Mouse (Mus musculus): Measurements from ENCODE around the gene Ccdc69. TPM values are rescaled to one million over a fixed set of nuclear protein-coding genes. Genes with fewer than 3 reads are reported as not detected.
A peak's percentile ranks its signal among the peaks of the same experiment; 100 is the strongest.
"Not testable (repeated sequence)": the region's sequence is repeated elsewhere in the genome, so short reads cannot be mapped to it uniquely, and the experiment has no call there.

Ccdc69 gene
- polyA plus RNA-seq, 1 experiment from 2014 or later = 26.7 TPM

GRCm38 (mm10) chr11:55096731-55097462 lies 19.0 kb upstream of the Ccdc69 start:
- peak overlapping the region; percentile 71 for H3K4me2 ChIP-seq (ENCODE audit: low read length)
- peak overlapping the region; percentile 35 to 54 for H3K4me3 ChIP-seq (ENCODE audit: control insufficient read depth in 1 of 2, insufficient read depth in 1 of 2, low read depth in 1 of 2, low read length in 2 of 2)
- peaks cover 9% of the 10 kb centered on the region in 2 experiments; a peak in 3 of 4 replicates for H3K4me1 ChIP-seq (ENCODE audit: control insufficient read depth in 2 of 2, insufficient read depth in 2 of 2, low read length in 2 of 2)
- H3K27ac ChIP-seq (replicated peaks in 1 of 2; ENCODE audit: control insufficient read depth in 1 of 2, insufficient read depth in 1 of 2, low read depth in 2 of 2, low read length in 2 of 2) = peak overlapping the region; percentile 83 to 90
- no peaks in the 10 kb centered on the region for H3K9me3 ChIP-seq (ENCODE audit: control insufficient read depth, low read length)
- no peak for ATAC-seq (ENCODE audit: insufficient number of reproducible peaks, insufficient read depth, low FRiP score, low read depth)
- no peaks in the 10 kb centered on the region for H3K27me3 ChIP-seq (ENCODE audit: control insufficient read depth, insufficient read depth, low read length)
- 34% methylated on average over 11 of the region's 11 CpGs for WGBS
- H3K9ac ChIP-seq (ENCODE audit: low read length) = peak overlapping the region; percentile 60
- no peaks in the 10 kb centered on the region for H3K36me3 ChIP-seq (ENCODE audit: control insufficient read depth, insufficient read depth, low read length)

- H3K4me1 ChIP-seq (ENCODE audit: control insufficient read depth in 2 of 2, insufficient read depth in 2 of 2, low read length in 2 of 2); ATAC-seq (ENCODE audit: insufficient number of reproducible peaks, insufficient read depth, low FRiP score, low read depth); H3K27me3 ChIP-seq (ENCODE audit: control insufficient read depth, insufficient read depth, low read length); H3K27ac ChIP-seq (replicated peaks in 1 of 2; ENCODE audit: control insufficient read depth in 1 of 2, insufficient read depth in 1 of 2, low read depth in 2 of 2, low read length in 2 of 2); H3K4me2 ChIP-seq (ENCODE audit: low read length); H3K36me3 ChIP-seq (ENCODE audit: control insufficient read depth, insufficient read depth, low read length); H3K9me3 ChIP-seq (ENCODE audit: control insufficient read depth, low read length); H3K4me3 ChIP-seq (ENCODE audit: control insufficient read depth in 1 of 2, insufficient read depth in 1 of 2, low read depth in 1 of 2, low read length in 2 of 2); H3K9ac ChIP-seq (ENCODE audit: low read length): not testable (repeated sequence)
- 88% methylated on average over 4 of the region's 4 CpGs for WGBS
Observed at GRCm38 (mm10) chr11:55096296-55096695, 18.4 kb upstream of the Ccdc69 start.

- Histone ChIP-seq H3K4me1 (ENCODE audit: control insufficient read depth in 2 of 2, insufficient read depth in 2 of 2, low read length in 2 of 2) (peaks cover 3 to 4% of the 10 kb centered on the region in 2 experiments; a peak in 2 of 4 replicates), H3K9ac (ENCODE audit: low read length) (no peak overlapping the region), H3K27me3 (ENCODE audit: control insufficient read depth, insufficient read depth, low read length) (no peaks in the 10 kb centered on the region), H3K4me2 (ENCODE audit: low read length) (no peak overlapping the region), H3K4me3 (ENCODE audit: control insufficient read depth in 1 of 2, insufficient read depth in 1 of 2, low read depth in 1 of 2, low read length in 2 of 2) (no peak overlapping the region), H3K9me3 (ENCODE audit: control insufficient read depth, low read length) (no peaks in the 10 kb centered on the region), H3K27ac (replicated peaks in 1 of 2; ENCODE audit: control insufficient read depth in 1 of 2, insufficient read depth in 1 of 2, low read depth in 2 of 2, low read length in 2 of 2) (no peak overlapping the region), H3K36me3 (ENCODE audit: control insufficient read depth, insufficient read depth, low read length) (no peaks in the 10 kb centered on the region)
- WGBS = 76% methylated on average over 7 of the region's 7 CpGs
- ATAC-seq (ENCODE audit: insufficient number of reproducible peaks, insufficient read depth, low FRiP score, low read depth) = no peak
Observed at GRCm38 (mm10) chr11:55093096-55093495, 15.2 kb upstream of the Ccdc69 start.

- Histone ChIP-seq H3K27ac (replicated peaks in 1 of 2; ENCODE audit: control insufficient read depth in 1 of 2, insufficient read depth in 1 of 2, low read depth in 2 of 2, low read length in 2 of 2) (no peak overlapping the region), H3K9ac (ENCODE audit: low read length) (no peak overlapping the region), H3K27me3 (ENCODE audit: control insufficient read depth, insufficient read depth, low read length) (no peaks in the 10 kb centered on the region), H3K36me3 (ENCODE audit: control insufficient read depth, insufficient read depth, low read length) (no peaks in the 10 kb centered on the region), H3K4me3 (ENCODE audit: control insufficient read depth in 1 of 2, insufficient read depth in 1 of 2, low read depth in 1 of 2, low read length in 2 of 2) (no peak overlapping the region), H3K4me2 (ENCODE audit: low read length) (no peak overlapping the region), H3K4me1 (ENCODE audit: control insufficient read depth in 2 of 2, insufficient read depth in 2 of 2, low read length in 2 of 2) (peaks cover 5 to 12% of the 10 kb centered on the region in 2 experiments), H3K9me3 (ENCODE audit: control insufficient read depth, low read length) (no peaks in the 10 kb centered on the region)
- WGBS = 82% methylated on average over 2 of the region's 2 CpGs
- no peak for ATAC-seq (ENCODE audit: insufficient number of reproducible peaks, insufficient read depth, low FRiP score, low read depth)
Observed at GRCm38 (mm10) chr11:55089892-55090291, 12.0 kb upstream of the Ccdc69 start.

GRCm38 (mm10) chr11:55087006-55087405 lies 9.1 kb upstream of the Ccdc69 start:
- no peak overlapping the region for H3K4me2 ChIP-seq (ENCODE audit: low read length)
- ATAC-seq (ENCODE audit: insufficient number of reproducible peaks, insufficient read depth, low FRiP score, low read depth) = no peak

GRCm38 (mm10) chr11:55085396-55085795 lies 7.5 kb upstream of the Ccdc69 start:
- Histone ChIP-seq H3K36me3 (ENCODE audit: control insufficient read depth, insufficient read depth, low read length) (no peaks in the 10 kb centered on the region), H3K4me3 (ENCODE audit: control insufficient read depth in 1 of 2, insufficient read depth in 1 of 2, low read depth in 1 of 2, low read length in 2 of 2) (no peak overlapping the region), H3K4me1 (ENCODE audit: control insufficient read depth in 2 of 2, insufficient read depth in 2 of 2, low read length in 2 of 2) (peaks cover 11 to 22% of the 10 kb centered on the region in 2 experiments), H3K9me3 (ENCODE audit: control insufficient read depth, low read length) (no peaks in the 10 kb centered on the region), H3K4me2 (ENCODE audit: low read length) (no peak overlapping the region), H3K27ac (replicated peaks in 1 of 2; ENCODE audit: control insufficient read depth in 1 of 2, insufficient read depth in 1 of 2, low read depth in 2 of 2, low read length in 2 of 2) (peak overlapping the region; percentile 92 to 94), H3K27me3 (ENCODE audit: control insufficient read depth, insufficient read depth, low read length) (no peaks in the 10 kb centered on the region), H3K9ac (ENCODE audit: low read length) (peak overlapping the region; percentile 39)
- 18% methylated on average over 5 of the region's 5 CpGs for WGBS
- peak; percentile 86 for ATAC-seq (ENCODE audit: insufficient number of reproducible peaks, insufficient read depth, low FRiP score, low read depth)

More at GRCm38 (mm10) chr11:55087006-55087405, 9.1 kb upstream of the Ccdc69 start:
- Histone ChIP-seq H3K9me3 (ENCODE audit: control insufficient read depth, low read length) (no peaks in the 10 kb centered on the region), H3K36me3 (ENCODE audit: control insufficient read depth, insufficient read depth, low read length) (no peaks in the 10 kb centered on the region), H3K4me3 (ENCODE audit: control insufficient read depth in 1 of 2, insufficient read depth in 1 of 2, low read depth in 1 of 2, low read length in 2 of 2) (no peak overlapping the region), H3K27ac (replicated peaks in 1 of 2; ENCODE audit: control insufficient read depth in 1 of 2, insufficient read depth in 1 of 2, low read depth in 2 of 2, low read length in 2 of 2) (peak overlapping the region in 1 of 2 experiments; percentile 72; a peak in 2 of 4 replicates), H3K9ac (ENCODE audit: low read length) (peak overlapping the region; percentile 45), H3K4me1 (ENCODE audit: control insufficient read depth in 2 of 2, insufficient read depth in 2 of 2, low read length in 2 of 2) (peaks cover 11 to 22% of the 10 kb centered on the region in 2 experiments), H3K27me3 (ENCODE audit: control insufficient read depth, insufficient read depth, low read length) (no peaks in the 10 kb centered on the region)
- WGBS = 5% methylated on average over 10 of the region's 10 CpGs

GRCm38 (mm10) chr11:55084629-55085028 lies 6.7 kb upstream of the Ccdc69 start:
- H3K27ac ChIP-seq (replicated peaks in 1 of 2; ENCODE audit: control insufficient read depth in 1 of 2, insufficient read depth in 1 of 2, low read depth in 2 of 2, low read length in 2 of 2) = peak overlapping the region; percentile 92 to 94
- no peak overlapping the region for H3K4me3 ChIP-seq (ENCODE audit: control insufficient read depth in 1 of 2, insufficient read depth in 1 of 2, low read depth in 1 of 2, low read length in 2 of 2)
- H3K9me3 ChIP-seq (ENCODE audit: control insufficient read depth, low read length) = peaks cover 5% of the 10 kb centered on the region
- H3K9ac ChIP-seq (ENCODE audit: low read length) = peak overlapping the region; percentile 39; the same call in 1 of the 2 replicates
- H3K4me2 ChIP-seq (ENCODE audit: low read length) = no peak overlapping the region
- no peaks in the 10 kb centered on the region for H3K27me3 ChIP-seq (ENCODE audit: control insufficient read depth, insufficient read depth, low read length)
- no peaks in the 10 kb centered on the region for H3K36me3 ChIP-seq (ENCODE audit: control insufficient read depth, insufficient read depth, low read length)
- WGBS = 38% methylated on average over 4 of the region's 4 CpGs
- peaks cover 11 to 22% of the 10 kb centered on the region in 2 experiments for H3K4me1 ChIP-seq (ENCODE audit: control insufficient read depth in 2 of 2, insufficient read depth in 2 of 2, low read length in 2 of 2)
- no peak for ATAC-seq (ENCODE audit: insufficient number of reproducible peaks, insufficient read depth, low FRiP score, low read depth)

All from heart, embryonic 14.5 days (tissue).